Mouse (Mus musculus) layer of hippocampus, postnatal 14 days (tissue): ENCODE measurements around the gene Fam3c. TPM values are rescaled to one million over a fixed set of nuclear protein-coding genes. Genes with fewer than 3 reads are reported as not detected.
"Not testable (repeated sequence)": the region's sequence is repeated elsewhere in the genome, so short reads cannot be mapped to it uniquely, and the experiment has no call there.

Experiments
- DNase-seq, 2 experiments: peaks; one replicate each; pipeline ENCODE4 v3.0.0; 2021 to 2022; ENCODE audit warnings: low spot score in 2 of 2, mixed read lengths in 1 of 2
- total RNA-seq, 2 experiments: library from RNA; stranded (reverse); gene quantifications; 2 replicates each; pipeline ENCODE4 v1.2.3; 2021

Fam3c gene
- total RNA-seq, 2 experiments from 2014 or later, result 74.0 to 75.9 TPM

- DNase-seq, result no peak
Measured at GRCm38 (mm10) chr6:22298059-22298458, 58.0 kb downstream of the Fam3c start.

GRCm38 (mm10) chr6:22297028-22297427, 59.0 kb downstream of the Fam3c start:
- no peak for DNase-seq

GRCm38 (mm10) chr6:22293922-22294321, 62.1 kb downstream of the Fam3c start:
- DNase-seq, result no peak

GRCm38 (mm10) chr6:22292056-22292455, 64.0 kb downstream of the Fam3c start:
- no peak for DNase-seq

GRCm38 (mm10) chr6:22290790-22291189, 65.3 kb downstream of the Fam3c start:
- DNase-seq, result no peak

- no peak for DNase-seq
Measured at GRCm38 (mm10) chr6:22289461-22290021, 66.5 kb downstream of the Fam3c start.

GRCm38 (mm10) chr6:22288737-22289460, 67.1 kb downstream of the Fam3c start:
- DNase-seq, result no peak

- no peak for DNase-seq
Measured at GRCm38 (mm10) chr6:22288004-22288736, 67.9 kb downstream of the Fam3c start, which contains the start of gene Wnt16. Wnt16 (plus strand) TSS chr6:22288227.

GRCm38 (mm10) chr6:22282405-22282804, 73.6 kb downstream of the Fam3c start:
- DNase-seq, result no peak

GRCm38 (mm10) chr6:22280217-22280861, 75.7 kb downstream of the Fam3c start:
- DNase-seq, result peak; percentile 41 to 72

GRCm38 (mm10) chr6:22277941-22278340, 78.1 kb downstream of the Fam3c start:
- no peak for DNase-seq

- DNase-seq, result no peak
Measured at GRCm38 (mm10) chr6:22269840-22270521, 86.1 kb downstream of the Fam3c start.

GRCm38 (mm10) chr6:22268677-22269076, 87.4 kb downstream of the Fam3c start:
- DNase-seq, result no peak

GRCm38 (mm10) chr6:22267807-22268667, 88.0 kb downstream of the Fam3c start:
- no peak for DNase-seq

- DNase-seq, result no peak
Measured at GRCm38 (mm10) chr6:22266018-22266417, 90.0 kb downstream of the Fam3c start.

GRCm38 (mm10) chr6:22264094-22264493, 91.9 kb downstream of the Fam3c start:
- DNase-seq, result not testable (repeated sequence)

GRCm38 (mm10) chr6:22262519-22262918, 93.5 kb downstream of the Fam3c start:
- no peak for DNase-seq

GRCm38 (mm10) chr6:22258784-22259183, 97.3 kb downstream of the Fam3c start:
- no peak for DNase-seq
